Mouse (Mus musculus) megakaryocyte, embryonic 14.5 days (primary cell): Measurements from ENCODE around the gene Fam229a.

ENCODE experiments used
- FLI1 ChIP-seq: IDR thresholded peaks from 2 replicates; pipeline ENCODE4 v1.6.1; 2012; ENCODE audit warnings: low read length, inconsistent platforms, mixed read lengths
- GATA1 ChIP-seq: IDR thresholded peaks from 3 replicates; pipeline ENCODE4 v1.6.1; 2012; ENCODE audit warnings: mixed read lengths, low read length, inconsistent platforms, borderline replicate concordance

DNA sequence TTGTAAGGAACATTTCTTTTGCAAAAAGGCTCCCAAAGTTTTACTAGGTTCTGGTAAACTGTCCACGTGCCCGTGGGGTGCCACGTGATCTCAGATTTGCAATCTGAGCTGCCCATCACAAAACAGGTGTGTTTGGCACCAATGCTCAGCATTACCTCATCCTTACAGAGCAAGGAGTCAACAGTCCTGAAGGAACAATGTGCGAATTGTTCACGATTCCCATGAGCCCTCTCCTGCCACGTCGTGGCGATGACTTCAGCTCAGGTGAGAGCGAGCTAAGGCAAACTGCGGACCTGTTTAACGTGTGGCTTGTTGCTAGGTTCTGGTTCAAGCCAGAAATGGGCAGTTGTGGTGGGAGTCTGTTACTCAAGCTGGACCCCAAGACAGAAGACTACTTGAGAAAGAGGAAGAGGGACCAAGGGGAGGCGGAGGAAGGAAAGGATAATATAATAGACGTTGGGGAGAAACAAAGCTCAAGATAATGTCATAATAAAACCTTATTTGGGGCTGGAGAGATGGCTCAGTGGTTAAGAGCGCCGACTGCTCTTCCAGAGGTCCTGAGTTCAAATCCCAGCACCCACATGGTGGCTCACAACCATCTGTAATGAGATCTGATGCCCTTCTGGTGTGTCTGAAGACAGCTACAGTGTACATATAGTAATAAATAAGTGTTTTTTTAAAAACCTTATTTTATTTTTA is 39.4 kb upstream of the Fam229a start:
- TF ChIP-seq GATA1 (no peak), FLI1 (no peak)
